Mouse (Mus musculus): ENCODE data around the gene Vmn1r81.

Vmn1r81 gene

DNA sequence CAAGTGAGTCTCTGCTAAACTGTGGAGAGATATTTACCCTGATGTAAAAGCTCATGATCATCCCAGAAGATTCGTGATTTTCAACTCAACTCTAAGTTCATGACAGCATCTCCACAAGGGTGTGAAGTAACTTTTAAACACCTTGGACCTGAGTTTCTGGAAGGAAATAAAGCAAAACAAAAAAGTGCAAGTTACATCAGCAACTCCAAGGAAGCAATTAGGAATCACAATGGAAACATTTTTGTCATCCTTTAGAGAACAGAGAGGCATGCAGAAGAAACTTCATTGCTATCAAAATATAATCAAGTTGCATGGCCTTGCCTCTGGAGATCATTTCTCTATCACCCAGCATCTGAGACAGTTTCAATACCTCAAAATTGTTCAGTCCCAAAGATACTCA, at the start of gene Vmn1r81:
Gene Vmn1r81 (minus strand): TSS at position 101 of the 400 bp plus-strand sequence.
- no peak for DNase-seq (ENCODE audit: low spot score in 2 of 2)

DNA sequence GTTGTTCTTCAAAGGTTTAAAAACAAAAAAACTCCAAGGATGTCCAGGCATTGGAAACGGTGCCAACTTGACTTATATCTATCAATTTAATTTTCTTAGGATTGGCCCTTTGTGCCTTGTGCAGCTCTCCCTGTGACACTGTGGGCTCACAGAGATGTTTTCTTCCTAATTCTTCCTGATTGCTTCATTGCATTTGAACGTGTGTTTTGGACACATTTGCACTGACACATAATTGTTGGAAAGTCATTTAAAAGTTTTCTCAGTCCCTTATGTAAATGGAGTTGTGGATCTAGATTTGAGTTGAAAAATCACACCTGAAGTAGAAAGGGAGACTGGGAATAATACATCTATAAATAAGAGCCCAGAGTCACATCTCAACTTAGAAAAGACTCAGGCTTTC, 32.1 kb upstream of the Vmn1r81 start, which contains the start of gene Vmn1r82:
Gene Vmn1r82 (plus strand): TSS at position 301 of the 400 bp plus-strand sequence.
- DNase-seq (ENCODE audit: low spot score in 2 of 2) = no peak

- DNase-seq (ENCODE audit: low spot score in 2 of 2) = no peak
Observed at GRCm38 (mm10) chr7:12204141-12204540, 63.9 kb downstream of the Vmn1r81 start.

All from frontal cortex, postnatal 36 days (tissue).